Mouse (Mus musculus): ENCODE data around the gene Zfp691. TPM values are rescaled to one million over a fixed set of nuclear protein-coding genes. Genes with fewer than 3 reads are reported as not detected.

The Zfp691 gene
- 10 to 100 TPM in 1 of 2 experiments, 1 to 10 TPM in 1; 6.5 to 10.3 TPM for total RNA-seq (2023)

GRCm38 (mm10) chr4:119173851-119174453, at the start of gene Zfp691:
Gene Zfp691 (minus strand): TSS chr4:119174195.

GRCm38 (mm10) chr4:119218169-119218568, 44.2 kb upstream of the Zfp691 start, which contains the start of gene Tmem269:
Gene Tmem269 (minus strand): TSS chr4:119218217.

GRCm38 (mm10) chr4:119194909-119195581, 21.1 kb upstream of the Zfp691 start, which contains the start of gene Svbp:
Gene Svbp (plus strand): TSS chr4:119195306.

GRCm38 (mm10) chr4:119189864-119190263, 15.9 kb upstream of the Zfp691 start, which contains the start of gene Ermap:
Gene Ermap (minus strand): TSS chr4:119190011.

Other genes starting within 250 kb of the Zfp691 start
- gene Olfr1328, start 235.6 kb downstream of the Zfp691 start, total RNA-seq (2023) = not detected
- not detected for gene Lao1, start 212.6 kb downstream of the Zfp691 start, total RNA-seq (2023)
- 10 to 100 TPM; 27.2 to 46.2 TPM for gene Slc2a1, start 65.5 kb downstream of the Zfp691 start, total RNA-seq (2023)
- 1 to 10 TPM; 2.7 to 6.1 TPM for gene Ermap, start 15.8 kb upstream of the Zfp691 start, total RNA-seq (2023)
- 10 to 100 TPM; 18.5 to 26.4 TPM for gene Svbp, start 21.1 kb upstream of the Zfp691 start, total RNA-seq (2023)
- under 1 TPM; 0.41 to 0.47 TPM for gene Tmem269, start 44.0 kb upstream of the Zfp691 start, total RNA-seq (2023)
- gene AU022252, start 58.5 kb upstream of the Zfp691 start, total RNA-seq (2023) = 10 to 100 TPM; 12.8 to 15.0 TPM
- gene P3h1, start 58.7 kb upstream of the Zfp691 start, total RNA-seq (2023) = 1 to 10 TPM; 7.7 to 7.9 TPM
- not detected for gene Cldn19, start 81.2 kb upstream of the Zfp691 start, total RNA-seq (2023)
- gene Ybx1, start 120.4 kb upstream of the Zfp691 start, total RNA-seq (2023) = 100 to 1,000 TPM; 353 to 355 TPM
- 10 to 100 TPM; 26.5 to 39.1 TPM for gene Ppih, start 146.4 kb upstream of the Zfp691 start, total RNA-seq (2023)
- 1 to 10 TPM; 3.5 to 4.6 TPM for gene Ccdc30, start 241.3 kb upstream of the Zfp691 start, total RNA-seq (2023)
- 10 to 100 TPM; 11.9 to 14.6 TPM for gene Ppcs, start 248.2 kb upstream of the Zfp691 start, total RNA-seq (2023)
- gene Zmynd12, start 248.6 kb upstream of the Zfp691 start, total RNA-seq (2023) = not detected

All from T-cell, adult 66 days (primary cell).